Mouse (Mus musculus): Measurements from ENCODE around the gene Sfrp4.

The Sfrp4 gene

GRCm38 (mm10) chr13:19630768-19631709 lies 8.1 kb downstream of the Sfrp4 start:
- DNase-seq (ENCODE audit: low read depth), result no peak

GRCm38 (mm10) chr13:19636131-19636530 lies 13.2 kb downstream of the Sfrp4 start:
- no peak for DNase-seq (ENCODE audit: low read depth)

DNA sequence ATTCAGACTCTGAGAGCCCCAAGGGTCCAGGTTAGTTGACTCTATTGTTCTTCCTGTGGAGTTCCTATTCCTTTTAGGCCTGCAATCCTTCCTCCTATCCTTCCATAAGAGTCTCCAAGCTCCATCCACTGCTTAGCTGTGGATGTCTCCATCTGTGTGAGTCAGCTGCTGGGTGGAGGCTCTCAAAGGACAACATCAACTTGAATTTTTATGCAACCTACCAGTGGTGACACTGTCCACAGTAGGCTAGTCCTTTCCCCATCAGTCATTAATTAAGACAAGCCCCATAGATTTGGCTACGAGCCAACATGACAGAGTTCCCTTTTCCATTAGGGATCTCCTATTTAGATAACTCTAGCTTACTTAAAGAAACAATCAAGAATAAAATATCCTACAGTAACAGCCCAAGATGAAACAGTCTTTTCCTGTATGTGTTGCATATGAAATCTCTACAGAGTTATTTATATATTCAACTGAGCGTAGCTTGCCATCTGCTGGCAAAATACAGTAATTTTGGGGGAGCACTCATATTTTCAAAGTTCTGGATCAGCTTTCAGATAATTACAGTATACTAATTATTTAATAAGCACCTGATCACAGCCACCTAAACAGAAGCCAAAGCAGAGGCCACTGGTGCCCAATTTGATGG lies 17.4 kb downstream of the Sfrp4 start:
- DNase-seq (ENCODE audit: low read depth), result no peak

DNA sequence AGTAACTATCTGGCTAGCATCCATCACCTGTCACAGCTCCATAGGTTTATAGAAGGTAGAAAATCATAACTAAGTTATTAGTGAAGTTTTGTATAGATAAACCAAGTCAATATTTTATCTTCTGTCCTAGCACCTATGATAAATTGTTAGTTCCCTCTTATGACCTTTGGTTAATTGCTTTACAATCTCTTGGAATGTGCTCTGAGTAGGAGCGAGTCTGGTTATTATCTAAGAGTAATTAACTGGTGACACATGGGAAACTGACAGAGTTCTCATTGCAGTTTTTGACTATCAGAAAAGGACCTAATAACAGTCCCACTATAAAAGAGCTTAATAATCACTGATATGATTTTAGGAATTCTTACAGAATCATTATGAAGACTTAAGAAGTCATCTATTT lies 20.6 kb downstream of the Sfrp4 start:
- DNase-seq (ENCODE audit: low read depth), result no peak

DNA sequence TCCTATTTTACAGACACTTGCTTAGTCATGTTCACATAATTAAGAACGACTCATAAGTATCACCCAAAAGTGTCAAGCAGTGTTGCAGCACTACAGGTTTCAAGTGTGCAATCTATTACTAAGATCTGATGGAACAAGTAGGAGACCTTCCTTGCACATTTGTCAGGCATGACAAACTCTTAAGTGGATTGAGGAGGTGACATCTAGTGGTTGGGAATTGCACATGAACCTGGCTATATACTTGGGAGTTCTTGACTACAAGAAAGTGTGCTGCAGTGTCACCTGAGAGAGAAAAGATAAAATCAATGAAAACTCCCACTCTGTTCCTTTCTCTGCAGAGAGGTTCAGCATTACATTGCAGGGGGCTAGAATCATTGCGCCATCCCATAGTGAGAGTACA lies 21.3 kb downstream of the Sfrp4 start:
- no peak for DNase-seq (ENCODE audit: low read depth)

DNA sequence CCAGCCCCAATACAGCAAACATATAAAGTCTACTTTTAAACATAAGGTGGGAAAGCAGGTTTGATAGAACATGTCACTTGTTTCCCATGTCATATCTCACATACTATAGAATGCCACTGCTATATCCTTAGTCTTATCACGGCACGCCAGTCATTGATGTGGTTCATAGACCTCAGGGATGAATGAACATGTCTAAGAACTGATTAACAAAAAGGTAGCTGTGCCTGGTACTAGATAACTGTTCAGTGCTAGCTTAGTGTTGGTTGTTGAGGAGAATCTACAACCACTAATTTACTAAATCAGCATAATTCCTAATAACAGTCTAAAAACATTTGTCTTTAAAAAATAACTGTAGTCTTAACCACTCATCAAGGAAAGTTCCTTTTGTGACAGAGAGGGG lies 26.9 kb downstream of the Sfrp4 start:
- DNase-seq (ENCODE audit: low read depth), result no peak

DNA sequence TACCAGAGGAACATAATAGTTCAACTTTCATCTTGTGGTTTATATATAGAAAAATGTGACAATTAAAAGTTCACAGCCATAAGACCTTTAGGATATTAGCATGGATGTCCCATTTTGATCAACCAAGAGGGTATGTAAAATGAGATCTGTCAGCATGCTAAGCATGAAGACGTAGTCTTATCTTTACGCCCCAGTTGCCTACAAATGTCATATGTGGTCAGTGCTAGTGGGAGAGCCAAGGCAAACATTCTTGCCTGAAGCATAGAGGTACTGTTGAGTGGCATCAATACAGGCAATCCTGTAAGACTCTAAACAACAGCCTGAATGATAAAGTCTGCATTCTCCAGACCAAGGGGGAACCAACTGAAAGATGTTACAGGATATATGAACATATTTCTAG lies 29.5 kb downstream of the Sfrp4 start:
- DNase-seq (ENCODE audit: low read depth), result no peak

DNA sequence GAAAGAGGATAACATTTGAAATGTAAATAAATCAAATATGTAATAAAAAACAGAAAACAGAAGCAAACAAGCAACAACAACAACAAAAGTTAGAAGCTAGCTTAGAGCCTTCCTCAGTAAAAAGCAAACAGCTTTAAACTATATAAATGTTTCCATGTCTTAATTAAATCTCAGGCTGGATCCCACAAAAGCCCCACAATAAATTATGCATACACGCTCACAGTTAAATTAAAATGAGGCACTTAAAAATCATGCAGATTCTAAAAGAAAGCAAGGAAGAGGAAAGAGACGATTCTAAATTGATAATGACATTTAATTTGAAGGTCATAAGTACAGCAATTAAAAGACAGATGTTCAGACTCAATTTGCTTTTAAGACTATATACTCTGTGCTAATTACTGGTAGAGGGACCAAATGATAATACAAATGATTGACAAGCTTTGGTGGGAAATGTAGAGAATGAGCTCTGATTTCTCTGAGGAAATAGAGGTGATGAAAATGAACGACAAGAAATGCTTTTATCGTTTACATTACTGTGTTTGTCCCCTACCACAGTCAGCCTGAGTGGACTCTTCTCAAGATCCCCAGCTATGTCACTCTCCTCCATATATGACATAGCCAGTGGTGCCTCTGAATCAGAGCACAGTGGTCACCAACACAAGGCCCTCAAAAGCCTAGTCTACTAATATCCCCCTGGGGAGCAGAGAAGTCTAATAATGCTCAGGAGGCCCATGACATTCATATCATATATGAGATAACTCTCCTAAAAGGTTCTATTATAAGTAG lies 45.6 kb downstream of the Sfrp4 start:
- DNase-seq (ENCODE audit: low read depth), result no peak

- DNase-seq (ENCODE audit: low read depth), result no peak
Observed at GRCm38 (mm10) chr13:19674025-19674424, 51.1 kb downstream of the Sfrp4 start.

GRCm38 (mm10) chr13:19674601-19675000 lies 51.7 kb downstream of the Sfrp4 start:
- no peak for DNase-seq (ENCODE audit: low read depth)

Data from c-Kit-positive CD71-negative TER-119-negative erythroid progenitor cells, embryonic 14.5 days (primary cell).